Mouse (Mus musculus) myocyte (in vitro differentiated cells): ENCODE data around the gene Hes6. TPM values are rescaled to one million over a fixed set of nuclear protein-coding genes. Genes with fewer than 3 reads are reported as not detected.

Experiments
- H3K27me3 ChIP-seq: one replicate; pipeline ENCODE4 v1.6.1; 2011; ENCODE audit not compliant: control insufficient read depth, insufficient read depth, insufficient read length
- H3K36me3 ChIP-seq: one replicate; pipeline ENCODE4 v1.6.1; 2011; ENCODE audit not compliant: control insufficient read depth, insufficient read depth
- H3K4me2 ChIP-seq: one replicate; pipeline ENCODE4 v1.6.1; 2011; ENCODE audit warnings: low read depth, control low read depth
- H3K4me3 ChIP-seq: one replicate; pipeline ENCODE4 v1.5.1; 2011; ENCODE audit warnings: mild to moderate bottlenecking, control low read depth, moderate library complexity
- H3K79me2 ChIP-seq: one replicate; pipeline ENCODE4 v1.6.1; 2011; ENCODE audit not compliant: control insufficient read depth, insufficient read depth
- H3ac ChIP-seq: one replicate; pipeline ENCODE4 v1.6.1; 2011; ENCODE audit not compliant: control insufficient read depth, insufficient read length
- CEBPB ChIP-seq: IDR thresholded peaks from 2 replicates; pipeline ENCODE4 v1.6.1; 2011; ENCODE audit warnings: mild to moderate bottlenecking, moderate library complexity; ENCODE audit not compliant: poor library complexity, insufficient read depth, severe bottlenecking
- E2F4 ChIP-seq: IDR thresholded peaks from one replicate; pipeline ENCODE4 v1.6.1; 2011; ENCODE audit warnings: mild to moderate bottlenecking, control low read depth, moderate library complexity; ENCODE audit not compliant: insufficient read depth
- MAX ChIP-seq: IDR thresholded peaks from one replicate; pipeline ENCODE4 v1.6.1; 2011; ENCODE audit warnings: low read depth, mild to moderate bottlenecking, control low read depth
- MYOD1 ChIP-seq, 3 experiments: IDR thresholded peaks; one replicate each; pipeline ENCODE4 v1.6.1; 2011; ENCODE audit warnings: control low read depth in 2 of 3, low read depth in 2 of 3, mild to moderate bottlenecking in 2 of 3, moderate library complexity in 1 of 3; ENCODE audit not compliant: insufficient read length in 2 of 3, control insufficient read depth in 1 of 3
- MYOG ChIP-seq, 3 experiments: IDR thresholded peaks; one replicate each; pipeline ENCODE4 v1.6.1; 2011; ENCODE audit warnings: control low read depth in 2 of 3, low read depth in 2 of 3, mild to moderate bottlenecking in 2 of 3; ENCODE audit not compliant: insufficient read length in 2 of 3, control insufficient read depth in 1 of 3, insufficient read depth in 1 of 3
- POLR2A ChIP-seq: IDR thresholded peaks from one replicate; pipeline ENCODE4 v1.6.1; 2011; ENCODE audit warnings: low read depth, mild to moderate bottlenecking, control low read depth, moderate library complexity; ENCODE audit not compliant: insufficient read length
- POLR2AphosphoS2 ChIP-seq: IDR thresholded peaks from one replicate; pipeline ENCODE4 v1.6.1; 2011; ENCODE audit warnings: low read depth, control low read depth; ENCODE audit not compliant: insufficient read length
- REST ChIP-seq: IDR thresholded peaks from one replicate; pipeline ENCODE4 v1.6.1; 2011; ENCODE audit warnings: mild to moderate bottlenecking, control low read depth, moderate library complexity; ENCODE audit not compliant: insufficient read depth, insufficient read length
- SRF ChIP-seq: IDR thresholded peaks from one replicate; pipeline ENCODE4 v1.6.1; 2011; ENCODE audit warnings: low read depth; ENCODE audit not compliant: control insufficient read depth, insufficient read length
- TCF12 ChIP-seq: IDR thresholded peaks from one replicate; pipeline ENCODE4 v1.6.1; 2011; ENCODE audit warnings: mild to moderate bottlenecking, control low read depth; ENCODE audit not compliant: poor library complexity, insufficient read depth, severe bottlenecking
- TCF3 ChIP-seq: IDR thresholded peaks from one replicate; pipeline ENCODE4 v1.6.1; 2011; ENCODE audit warnings: low read depth, control low read depth; ENCODE audit not compliant: insufficient read length
- USF1 ChIP-seq: IDR thresholded peaks from one replicate; pipeline ENCODE4 v1.6.1; 2011; ENCODE audit warnings: low read depth, mild to moderate bottlenecking, control low read depth, moderate library complexity
- polyA plus RNA-seq: library from polyadenylated mRNA; unstranded; fragments of >200 nt; fragmentation: generic; extraction: Trizol; gene quantifications from one replicate; pipeline ENCODE4 v1.2.1, GENCODE M21; 2012; ENCODE audit warnings: missing spikeins

Hes6 gene
- polyA plus RNA-seq, 1 experiment: 250 TPM

DNA sequence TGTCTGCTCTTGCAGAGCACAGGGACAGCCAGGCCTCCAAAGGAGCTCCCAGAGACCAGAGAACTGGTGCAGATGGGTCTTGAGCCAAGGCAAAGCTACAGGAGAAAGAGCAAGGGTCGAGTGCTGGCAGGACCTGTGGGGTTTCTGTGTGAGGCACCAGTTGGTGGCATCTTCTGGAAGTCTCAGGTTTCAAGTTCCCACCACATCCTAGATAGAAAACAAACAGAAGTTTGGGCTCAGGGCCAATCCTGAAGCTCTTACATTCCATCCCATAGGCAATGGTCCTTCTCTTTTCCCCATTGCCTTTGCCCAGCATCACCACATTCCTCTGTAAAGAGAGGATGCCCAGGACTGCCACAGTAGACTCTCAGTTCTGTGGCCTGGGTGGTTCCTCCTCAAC, 8.9 kb downstream of the Hes6 start:
- TF ChIP-seq POLR2AphosphoS2 (no peak), MAX (no peak), E2F4 (no peak), REST (no peak), POLR2A (no peak), SRF (no peak), MYOG (IDR thresholded peaks at IDR 0.05; ENCODE audit: control insufficient read depth in 1 of 3, insufficient read depth in 1 of 3, insufficient read length in 2 of 3, low read depth in 2 of 3) (no peak), MYOD1 (IDR thresholded peaks at IDR 0.05; ENCODE audit: control insufficient read depth in 1 of 3, insufficient read length in 2 of 3, low read depth in 2 of 3) (no peak), CEBPB (no peak), TCF12 (no peak), USF1 (no peak), TCF3 (no peak)
- Histone ChIP-seq H3K4me2 (no peak overlapping the region), H3K4me3 (no peak overlapping the region), H3ac (no peak overlapping the region), H3K27me3 (no peaks in the 10 kb centered on the region), H3K36me3 (no peaks in the 10 kb centered on the region), H3K79me2 (no peaks in the 10 kb centered on the region)

DNA sequence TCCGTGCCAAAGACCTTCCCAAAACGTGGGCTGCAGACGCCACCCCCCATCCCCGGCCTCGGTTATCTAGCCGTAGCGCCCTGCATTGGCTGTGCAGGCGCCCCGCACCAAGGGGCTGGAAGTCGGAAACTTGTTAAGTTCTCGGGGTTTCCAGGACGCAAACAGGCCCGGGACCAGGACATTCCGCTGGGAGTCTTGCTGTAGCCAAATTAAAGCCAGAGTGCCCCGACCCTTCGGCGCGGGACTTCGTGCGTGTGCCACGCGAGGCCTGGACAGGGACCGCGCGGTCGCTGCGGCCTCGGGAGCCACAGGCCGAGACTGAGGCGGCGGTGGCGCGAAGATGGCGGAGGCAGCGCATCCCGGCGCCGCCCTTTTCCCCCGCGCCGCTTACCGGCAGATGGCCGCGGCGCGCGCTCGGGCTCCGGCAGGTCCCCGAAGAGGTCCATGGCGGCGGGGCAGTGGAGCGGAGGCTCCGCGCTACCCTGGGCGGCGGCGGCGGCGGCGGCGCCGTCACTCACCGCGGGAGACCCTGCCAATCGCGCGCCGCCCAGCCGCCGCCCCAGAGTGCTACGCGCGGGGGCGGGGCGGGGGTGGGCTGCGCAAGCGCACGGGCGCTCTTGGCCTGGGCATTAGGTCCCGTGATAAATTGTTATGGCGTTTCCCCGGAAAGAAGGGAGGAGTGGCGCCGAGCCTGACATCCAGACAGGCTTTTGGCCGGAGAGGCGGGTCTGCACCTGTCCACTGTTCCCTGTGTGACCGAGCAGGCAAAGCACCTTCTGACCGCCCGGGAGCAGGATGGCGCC, 15.4 kb downstream of the Hes6 start, which contains the start of gene Ilkap:
Ilkap (minus strand) TSS at position 556 of the 803 bp plus-strand sequence.
- peaks cover 50% of the 10 kb centered on the region for H3K79me2 ChIP-seq
- peak within 1 kb of the TSS; percentile 95 for H3ac ChIP-seq
- peak within 1 kb of the TSS; percentile 86 for H3K4me2 ChIP-seq
- TF ChIP-seq E2F4 (no peak), POLR2AphosphoS2 (peak; percentile 57), REST (no peak), POLR2A (peak; percentile 63), TCF12 (no peak), USF1 (peak; percentile 23), SRF (no peak), CEBPB (no peak), MYOG (IDR thresholded peaks at IDR 0.05; ENCODE audit: control insufficient read depth in 1 of 3, insufficient read depth in 1 of 3, insufficient read length in 2 of 3, low read depth in 2 of 3) (peak in 2 of 3 experiments; percentile 6 to 77), TCF3 (no peak), MYOD1 (IDR thresholded peaks at IDR 0.05; ENCODE audit: control insufficient read depth in 1 of 3, insufficient read length in 2 of 3, low read depth in 2 of 3) (peak in 2 of 3 experiments; percentile 68 to 81)
- no peaks in the 10 kb centered on the region for H3K27me3 ChIP-seq
- H3K4me3 ChIP-seq: peak within 1 kb of the TSS; percentile 73
- peaks cover 11% of the 10 kb centered on the region for H3K36me3 ChIP-seq

DNA sequence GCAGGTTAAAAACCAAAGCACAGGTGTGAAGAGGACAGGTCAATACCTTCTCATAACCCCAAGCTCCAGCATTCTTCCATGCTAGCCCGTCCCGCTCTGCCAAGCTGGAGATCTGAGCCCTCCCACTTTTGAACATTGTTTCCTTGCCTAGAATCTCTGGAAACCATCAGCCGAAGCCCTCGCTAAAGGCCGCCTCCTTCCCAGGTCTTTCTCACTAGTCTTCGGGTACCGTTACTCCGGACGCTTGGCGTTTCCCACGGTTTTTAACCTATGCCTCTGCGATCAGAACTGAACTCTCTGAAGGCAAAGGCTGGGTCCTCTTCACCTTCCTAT, 15.9 kb downstream of the Hes6 start:
- TF ChIP-seq TCF3 (no peak), TCF12 (no peak), USF1 (no peak), SRF (no peak), MYOG (IDR thresholded peaks at IDR 0.05; ENCODE audit: control insufficient read depth in 1 of 3, insufficient read depth in 1 of 3, insufficient read length in 2 of 3, low read depth in 2 of 3) (no peak), MYOD1 (IDR thresholded peaks at IDR 0.05; ENCODE audit: control insufficient read depth in 1 of 3, insufficient read length in 2 of 3, low read depth in 2 of 3) (no peak)
- Histone ChIP-seq H3K4me3 (peak overlapping the region; percentile 73), H3K4me2 (peak overlapping the region; percentile 86), H3K36me3 (peaks cover 17% of the 10 kb centered on the region), H3K79me2 (peaks cover 56% of the 10 kb centered on the region), H3ac (peak overlapping the region; percentile 95), H3K27me3 (no peaks in the 10 kb centered on the region)

DNA sequence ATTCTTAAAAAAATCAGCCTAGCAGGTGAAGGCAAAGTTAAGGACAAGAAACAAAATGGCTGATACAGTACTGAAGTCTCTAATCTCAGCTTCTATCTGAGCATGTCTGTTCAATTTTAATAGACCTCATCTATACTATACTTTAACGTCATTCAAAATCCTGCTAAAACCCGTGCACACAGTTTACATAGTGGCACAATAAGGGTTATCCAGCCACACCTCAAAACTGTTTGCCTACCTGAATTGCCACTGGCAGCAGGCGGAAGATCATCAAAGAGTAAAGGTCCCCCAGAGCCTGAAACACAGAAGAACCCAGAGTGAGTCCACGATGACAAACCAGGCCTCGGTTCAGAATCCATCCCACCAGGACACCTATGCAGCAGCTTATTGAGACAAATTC, 23.5 kb downstream of the Hes6 start:
- TF ChIP-seq TCF12: no peak
- TF ChIP-seq E2F4: no peak
- TF ChIP-seq SRF: no peak
- no peak for TF ChIP-seq POLR2A
- no peak for TF ChIP-seq MAX
- TF ChIP-seq USF1: no peak
- no peak for TF ChIP-seq CEBPB
- TF ChIP-seq MYOD1 (IDR thresholded peaks at IDR 0.05; ENCODE audit: control insufficient read depth in 1 of 3, insufficient read length in 2 of 3, low read depth in 2 of 3): no peak
- no peak for TF ChIP-seq MYOG (IDR thresholded peaks at IDR 0.05; ENCODE audit: control insufficient read depth in 1 of 3, insufficient read depth in 1 of 3, insufficient read length in 2 of 3, low read depth in 2 of 3)
- no peak for TF ChIP-seq REST
- TF ChIP-seq TCF3: no peak
- TF ChIP-seq POLR2AphosphoS2: no peak
- Histone ChIP-seq H3K27me3 (no peaks in the 10 kb centered on the region), H3K4me2 (no peak overlapping the region), H3K79me2 (peaks cover 51% of the 10 kb centered on the region), H3ac (no peak overlapping the region), H3K36me3 (peaks cover 59% of the 10 kb centered on the region), H3K4me3 (no peak overlapping the region)
